Mouse (Mus musculus) liver, adult 2 months (tissue): ENCODE results near the gene Cyb561d1. TPM values are rescaled to one million over a fixed set of nuclear protein-coding genes. Genes with fewer than 3 reads are reported as not detected.

Experiments used
- DNase-seq: peaks from one replicate; pipeline ENCODE4 v3.0.0-alpha.2; 2011; ENCODE audit warnings: low read depth, low spot score; ENCODE audit errors: extremely low read depth
- H3K27ac ChIP-seq: fragments of 200-500 bp; replicated peaks from 2 replicates; pipeline ENCODE4 v1.5.1; 2012; ENCODE audit warnings: low read depth, mild to moderate bottlenecking, control low read depth, inconsistent platforms, low read length; ENCODE audit not compliant: insufficient read depth
- H3K27me3 ChIP-seq: fragments of 200-500 bp; 2 replicates; pipeline ENCODE4 v1.6.1; 2012; ENCODE audit warnings: mild to moderate bottlenecking, moderate library complexity, low read length, inconsistent platforms; ENCODE audit not compliant: control insufficient read depth, insufficient read depth
- H3K36me3 ChIP-seq: fragments of 200-500 bp; 2 replicates; pipeline ENCODE4 v1.6.1; 2012; ENCODE audit warnings: low read length, inconsistent platforms; ENCODE audit not compliant: control insufficient read depth, insufficient read depth
- H3K4me1 ChIP-seq: fragments of 200-500 bp; 2 replicates; pipeline ENCODE4 v1.6.1; 2011; ENCODE audit warnings: low read length; ENCODE audit not compliant: control insufficient read depth, insufficient read depth
- H3K4me3 ChIP-seq: fragments of 200-500 bp; 2 replicates; pipeline ENCODE4 v1.5.1; 2011; ENCODE audit warnings: low read depth, mild to moderate bottlenecking, control low read depth, low read length, moderate library complexity; ENCODE audit not compliant: insufficient read depth
- H3K79me2 ChIP-seq: fragments of 200-500 bp; 2 replicates; pipeline ENCODE4 v1.6.1; 2012; ENCODE audit warnings: inconsistent platforms, mild to moderate bottlenecking, low read length, moderate library complexity; ENCODE audit not compliant: control insufficient read depth, insufficient read depth
- H3K9ac ChIP-seq: fragments of 200-500 bp; 2 replicates; pipeline ENCODE4 v1.6.1; 2012; ENCODE audit warnings: low read depth, mild to moderate bottlenecking, control low read depth, inconsistent platforms, low read length
- CTCF ChIP-seq: fragments of 200-500 bp; IDR thresholded peaks from 2 replicates; pipeline ENCODE4 v1.5.1; 2011; ENCODE audit warnings: low read depth, low read length, control low read depth
- POLR2A ChIP-seq: fragments of 200-500 bp; IDR thresholded peaks from 2 replicates; pipeline ENCODE4 v1.6.1; 2011; ENCODE audit warnings: low read length, control low read depth; ENCODE audit not compliant: insufficient read depth; ENCODE audit errors: extremely low read depth
- WGBS: fragments of 180-500 bp; shearing (Covaris S2); methylation state at CpG from one replicate; pipeline ENCODE4 v1.1.7; 2018; 5-methylcytosine and 5-hydroxymethylcytosine counted together
- polyA plus RNA-seq: library from polyadenylated mRNA; depleted of rRNA; stranded (reverse); fragments of >200 nt; gene quantifications from 2 replicates; pipeline ENCODE4 v1.2.3, GENCODE M21; 2012
- total RNA-seq: library from RNA; depleted of rRNA; stranded (reverse); fragments of >200 nt; gene quantifications from 2 replicates; pipeline ENCODE4 v1.2.3, GENCODE M21; 2014

Cyb561d1 gene
- total and polyA plus RNA-seq, 2 experiments: 2.4 to 4.1 TPM

DNA sequence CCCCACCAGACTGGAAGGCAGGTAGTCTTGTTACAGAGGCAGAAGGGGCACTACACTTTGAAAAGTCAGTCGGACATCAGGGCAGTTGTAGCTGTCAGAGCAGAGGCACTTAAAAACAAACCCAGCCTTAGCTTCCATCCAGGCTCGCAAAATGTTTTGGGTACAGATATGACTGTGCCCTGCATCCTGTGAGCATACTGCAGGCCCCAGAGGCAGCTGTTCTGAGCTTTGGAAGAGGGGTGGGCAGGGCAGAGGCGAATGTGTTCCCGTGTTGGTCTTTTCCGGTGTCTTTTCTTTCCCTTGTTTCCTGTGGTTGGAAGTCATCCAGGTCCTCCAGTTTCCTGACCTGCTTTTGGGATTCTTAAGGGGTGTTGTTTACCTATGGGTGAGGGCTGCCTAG lies 11.1 kb downstream of the Cyb561d1 start:
- Histone ChIP-seq H3K9ac (no peak overlapping the region), H3K79me2 (no peaks in the 10 kb centered on the region), H3K27me3 (no peaks in the 10 kb centered on the region), H3K4me3 (no peak overlapping the region), H3K4me1 (peaks cover 5% of the 10 kb centered on the region), H3K27ac (no peak overlapping the region), H3K36me3 (no peaks in the 10 kb centered on the region)
- no peak for DNase-seq
- TF ChIP-seq CTCF: no peak
- TF ChIP-seq POLR2A: no peak
- 60% methylated on average over 5 of the region's 5 CpGs for WGBS

DNA sequence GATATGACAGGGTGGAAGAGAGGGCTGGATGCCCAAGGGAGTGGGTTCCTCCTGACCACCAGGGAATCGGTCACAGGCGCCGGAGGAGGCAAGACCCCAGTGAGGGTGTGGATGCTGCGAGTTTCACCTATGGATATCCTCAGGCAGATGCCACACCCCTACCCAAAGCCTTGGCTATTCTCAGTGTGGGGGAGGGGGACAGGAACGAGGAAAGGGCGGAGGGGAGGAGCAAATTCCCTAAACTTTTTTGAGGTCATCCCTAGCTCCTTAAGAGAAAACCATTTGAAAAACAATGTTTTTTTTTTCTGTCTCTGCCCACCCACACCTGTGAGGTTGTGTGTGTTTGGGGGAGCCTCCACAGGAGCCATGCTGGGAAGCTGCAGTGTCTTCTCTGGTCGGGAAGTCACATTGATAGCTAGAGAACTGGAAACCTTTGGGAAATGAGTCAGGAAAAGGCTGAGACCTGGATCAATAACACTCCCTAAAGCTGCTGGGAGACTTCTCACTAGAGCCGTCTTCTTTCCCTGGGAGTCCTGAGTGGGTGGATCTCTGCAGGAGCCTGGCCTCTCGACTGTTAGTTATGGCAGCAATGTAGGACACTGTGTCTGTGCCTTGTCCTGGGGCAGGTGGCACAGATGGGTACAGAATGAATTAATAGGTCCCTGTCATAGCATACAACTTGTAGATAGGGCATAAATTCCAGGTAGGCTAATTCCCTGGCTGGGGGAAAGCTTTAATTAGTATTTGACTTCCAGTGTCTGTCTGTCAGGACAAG lies 12.1 kb downstream of the Cyb561d1 start:
- Histone ChIP-seq H3K4me3 (no peak overlapping the region), H3K79me2 (no peaks in the 10 kb centered on the region), H3K36me3 (no peaks in the 10 kb centered on the region), H3K9ac (no peak overlapping the region), H3K27ac (no peak overlapping the region), H3K27me3 (no peaks in the 10 kb centered on the region), H3K4me1 (peaks cover 5% of the 10 kb centered on the region)
- TF ChIP-seq CTCF (no peak), POLR2A (no peak)
- no peak for DNase-seq
- 90% methylated on average over 9 of the region's 9 CpGs for WGBS

DNA sequence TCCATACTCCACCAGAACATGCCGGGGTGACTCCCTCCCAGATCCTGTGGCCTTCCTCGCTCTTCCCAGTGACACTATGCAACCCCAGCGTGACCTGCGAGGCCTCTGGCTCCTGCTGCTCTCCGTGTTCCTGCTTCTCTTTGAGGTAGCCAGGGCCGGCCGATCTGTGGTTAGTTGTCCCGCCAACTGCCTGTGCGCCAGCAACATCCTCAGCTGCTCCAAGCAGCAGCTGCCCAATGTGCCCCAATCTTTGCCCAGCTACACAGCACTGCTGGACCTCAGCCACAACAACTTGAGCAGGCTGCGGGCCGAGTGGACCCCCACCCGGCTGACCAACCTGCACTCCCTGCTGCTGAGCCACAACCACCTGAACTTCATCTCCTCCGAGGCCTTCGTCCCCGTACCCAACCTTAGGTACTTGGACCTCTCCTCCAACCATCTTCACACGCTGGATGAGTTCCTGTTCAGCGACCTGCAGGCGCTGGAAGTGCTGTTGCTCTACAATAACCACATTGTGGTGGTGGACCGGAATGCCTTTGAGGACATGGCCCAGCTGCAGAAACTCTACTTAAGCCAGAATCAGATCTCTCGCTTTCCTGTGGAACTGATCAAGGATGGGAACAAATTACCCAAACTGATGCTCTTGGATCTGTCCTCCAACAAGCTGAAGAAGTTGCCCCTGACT lies 13.8 kb downstream of the Cyb561d1 start:
- H3K79me2 ChIP-seq: no peaks in the 10 kb centered on the region
- H3K27ac ChIP-seq: no peak overlapping the region
- H3K9ac ChIP-seq: no peak overlapping the region
- WGBS: 73% methylated on average over 20 of the region's 20 CpGs
- DNase-seq: no peak
- TF ChIP-seq POLR2A: no peak
- TF ChIP-seq CTCF: no peak
- peaks cover 5% of the 10 kb centered on the region for H3K4me1 ChIP-seq
- no peaks in the 10 kb centered on the region for H3K27me3 ChIP-seq
- H3K36me3 ChIP-seq: no peaks in the 10 kb centered on the region
- no peak overlapping the region for H3K4me3 ChIP-seq

DNA sequence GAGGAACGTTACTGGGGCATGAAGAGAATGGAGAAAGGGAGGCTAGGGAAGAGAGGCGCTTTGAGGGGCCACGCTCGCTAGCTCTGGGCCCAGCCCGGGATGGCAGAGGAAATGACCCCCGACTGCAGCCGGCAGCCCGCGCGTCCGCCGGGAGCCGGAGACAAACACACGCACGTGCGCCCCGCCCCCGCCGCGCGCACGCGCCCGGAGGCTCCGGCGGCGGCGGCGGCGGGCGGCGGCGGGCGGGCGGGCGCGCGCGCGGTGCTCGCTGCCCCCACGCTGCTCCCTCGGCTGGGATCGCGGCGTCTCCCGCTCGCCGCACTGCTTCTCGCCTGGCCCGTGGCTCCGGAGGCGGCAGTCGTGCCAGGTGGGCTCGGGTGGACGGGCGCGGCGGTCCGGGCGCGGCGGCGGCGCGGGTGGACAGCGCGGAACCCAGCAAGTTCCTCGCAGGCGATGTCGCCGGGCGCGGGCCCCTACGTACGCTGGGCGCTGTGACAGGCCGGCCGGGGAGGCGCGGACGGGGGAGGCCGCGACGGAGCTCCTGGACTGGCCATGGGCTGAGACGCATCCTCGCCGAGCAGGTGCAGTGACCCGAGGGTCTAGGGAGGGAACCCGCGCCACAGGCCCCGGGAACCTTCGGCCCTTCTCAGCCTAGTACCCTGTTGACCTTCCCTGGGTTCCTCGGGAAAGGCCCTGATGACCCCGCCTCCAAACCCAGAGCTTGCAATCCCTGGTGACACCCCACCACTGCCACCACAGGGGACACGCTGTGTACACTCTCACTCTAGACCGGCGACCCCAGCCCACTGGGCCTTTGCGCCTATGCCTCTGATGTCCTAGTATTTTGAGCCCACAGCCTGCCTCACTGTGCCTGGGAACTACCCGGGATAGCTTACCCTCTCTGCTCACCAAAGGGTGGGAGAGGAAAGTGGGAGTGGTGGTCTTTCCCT lies 14.6 kb downstream of the Cyb561d1 start, which contains the start of gene Amigo1:
Gene Amigo1, plus strand, starts transcription at position 238 of the 950 bp plus-strand sequence.
- no peak for DNase-seq
- peaks cover 5% of the 10 kb centered on the region for H3K4me1 ChIP-seq
- H3K27ac ChIP-seq: no peak within 1 kb of the TSS
- no peak for TF ChIP-seq CTCF
- no peak for TF ChIP-seq POLR2A
- no peaks in the 10 kb centered on the region for H3K79me2 ChIP-seq
- no peaks in the 10 kb centered on the region for H3K27me3 ChIP-seq
- no peaks in the 10 kb centered on the region for H3K36me3 ChIP-seq
- peak within 1 kb of the TSS; percentile 84 for H3K4me3 ChIP-seq
- 3% methylated on average over 95 of the region's 100 CpGs for WGBS
- H3K9ac ChIP-seq: peak within 1 kb of the TSS; percentile 96

DNA sequence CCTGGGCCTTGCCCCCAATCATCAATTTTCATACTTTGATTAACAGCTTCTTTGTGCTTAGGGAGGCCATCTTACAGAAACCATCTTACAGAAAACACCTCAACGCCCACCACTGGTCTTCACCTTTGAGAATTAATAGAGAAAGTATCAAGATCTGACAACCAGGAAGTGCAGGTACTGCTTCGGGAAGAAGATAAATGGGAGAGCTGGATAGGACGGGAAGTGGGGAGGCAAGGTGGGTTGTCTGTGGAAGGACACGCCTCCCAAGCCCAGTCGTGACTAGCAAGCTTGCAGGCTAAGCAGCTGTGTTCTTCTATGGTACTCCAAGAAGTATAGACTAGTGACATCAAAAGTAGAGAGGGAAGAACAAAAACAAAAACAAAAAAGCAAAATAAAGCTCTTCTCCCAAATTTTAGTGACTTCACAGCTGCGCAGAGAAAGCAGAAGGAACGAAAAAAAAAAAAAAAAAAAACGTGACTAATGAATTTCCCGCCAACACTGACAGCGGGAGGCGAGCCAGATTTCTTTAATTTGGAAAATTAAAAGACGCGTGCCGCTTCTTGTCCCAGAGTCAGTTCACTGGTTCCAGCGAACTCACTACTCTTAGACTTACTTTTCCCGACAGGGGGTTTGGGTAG lies 15.4 kb downstream of the Cyb561d1 start:
- peak overlapping the region; percentile 71 for H3K9ac ChIP-seq
- TF ChIP-seq POLR2A (no peak), CTCF (no peak)
- no peaks in the 10 kb centered on the region for H3K27me3 ChIP-seq
- H3K4me1 ChIP-seq: peaks cover 5% of the 10 kb centered on the region
- peak overlapping the region; percentile 84 for H3K4me3 ChIP-seq
- WGBS: 8% methylated on average over 16 of the region's 16 CpGs
- H3K36me3 ChIP-seq: no peaks in the 10 kb centered on the region
- no peak overlapping the region for H3K27ac ChIP-seq
- no peak for DNase-seq
- H3K79me2 ChIP-seq: no peaks in the 10 kb centered on the region
